Mouse (Mus musculus) right cerebral cortex, postnatal 10 days (tissue): ENCODE results near the gene Klf13.

ENCODE experiments used
- DNase-seq, 2 experiments: peaks; one replicate each; pipeline ENCODE4 v3.0.0; 2021; ENCODE audit warnings: low spot score in 2 of 2

The Klf13 gene

GRCm38 (mm10) chr7:63888674-63889073 lies 50.0 kb downstream of the Klf13 start:
- no peak for DNase-seq

GRCm38 (mm10) chr7:63887602-63888123 lies 51.1 kb downstream of the Klf13 start:
- no peak for DNase-seq

GRCm38 (mm10) chr7:63887034-63887551 lies 51.6 kb downstream of the Klf13 start:
- no peak for DNase-seq

DNA sequence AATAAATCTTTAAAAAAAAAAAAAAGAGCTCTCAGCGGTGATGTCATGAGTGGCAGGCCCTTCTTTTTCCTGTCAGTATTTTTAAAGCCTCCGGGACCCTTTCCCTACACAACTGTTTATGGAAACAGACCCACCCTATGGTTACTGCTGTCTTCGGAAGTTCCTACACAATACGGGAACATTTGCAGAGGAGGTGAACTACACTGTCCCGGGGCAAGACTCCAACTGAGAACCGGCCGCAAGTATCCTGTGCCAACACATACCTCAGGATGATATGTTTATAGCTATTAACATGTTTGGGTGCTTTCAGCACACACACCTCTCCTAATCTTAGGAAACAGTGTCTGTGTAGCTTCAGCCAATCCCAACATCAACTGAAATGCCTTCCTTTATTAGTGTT lies 53.7 kb downstream of the Klf13 start:
- no peak for DNase-seq

GRCm38 (mm10) chr7:63882739-63883138 lies 56.0 kb downstream of the Klf13 start:
- DNase-seq = no peak

DNA sequence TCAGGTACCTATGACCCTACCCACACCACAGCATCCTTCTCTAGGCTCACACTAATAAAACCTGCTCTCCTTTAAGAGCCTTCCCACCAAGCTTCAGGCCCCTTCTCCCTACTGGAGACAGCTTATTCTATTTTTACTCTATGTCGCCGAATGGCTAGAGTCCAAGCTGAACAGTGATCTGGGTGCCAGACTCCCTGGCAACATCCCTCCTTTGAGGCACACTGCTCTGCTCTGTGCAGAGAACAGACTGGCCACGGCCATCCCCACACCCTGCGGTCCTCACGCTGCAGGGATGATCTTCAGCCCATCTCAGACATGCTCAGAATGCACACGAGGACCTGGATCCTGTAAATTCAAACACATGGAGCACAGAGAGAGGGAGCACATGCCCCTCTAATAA lies 59.1 kb downstream of the Klf13 start:
- DNase-seq = peak; percentile 72 to 73

- no peak for DNase-seq
Measured at GRCm38 (mm10) chr7:63877610-63878009, 61.1 kb downstream of the Klf13 start.

DNA sequence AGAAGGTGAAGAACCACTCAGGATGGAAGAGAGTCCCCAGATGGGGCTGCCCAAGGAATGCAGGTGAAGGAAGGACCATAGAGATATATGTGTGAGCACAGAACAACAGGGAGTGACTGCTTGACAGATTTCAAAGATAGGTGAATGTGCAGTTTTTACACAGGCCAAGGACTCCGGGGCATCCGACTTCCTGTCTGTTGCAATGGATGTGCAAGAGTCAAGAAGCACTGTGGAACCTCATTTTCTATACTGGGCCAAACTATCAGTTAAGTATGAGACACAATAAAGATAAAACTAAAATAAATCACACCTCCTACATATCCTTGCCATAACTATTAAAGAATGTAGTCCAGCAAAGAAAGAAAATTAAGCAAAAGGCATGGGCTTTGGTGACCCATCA lies 62.1 kb downstream of the Klf13 start:
- no peak for DNase-seq

DNA sequence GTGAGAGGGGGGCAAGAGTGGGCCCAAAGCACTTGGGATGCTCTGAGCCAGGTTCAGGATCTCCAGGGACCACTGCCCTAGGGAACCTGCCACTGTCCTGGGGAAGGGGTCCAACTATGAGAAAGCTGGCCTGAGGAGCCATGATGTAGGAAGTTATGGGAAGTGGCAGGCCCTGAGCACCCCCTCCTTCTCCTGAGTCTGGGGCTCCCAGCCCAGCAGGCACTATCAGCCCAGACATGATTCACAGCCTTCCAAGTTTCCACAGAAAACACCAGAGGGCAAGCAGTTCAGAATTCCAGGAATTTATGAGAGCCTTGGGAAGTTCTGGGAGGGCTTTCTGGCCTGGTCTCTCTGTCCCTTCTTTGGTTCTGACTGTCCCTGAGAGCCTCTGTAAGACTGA lies 63.0 kb downstream of the Klf13 start:
- DNase-seq = no peak

- DNase-seq = no peak
Measured at GRCm38 (mm10) chr7:63873880-63874279, 64.8 kb downstream of the Klf13 start.

DNA sequence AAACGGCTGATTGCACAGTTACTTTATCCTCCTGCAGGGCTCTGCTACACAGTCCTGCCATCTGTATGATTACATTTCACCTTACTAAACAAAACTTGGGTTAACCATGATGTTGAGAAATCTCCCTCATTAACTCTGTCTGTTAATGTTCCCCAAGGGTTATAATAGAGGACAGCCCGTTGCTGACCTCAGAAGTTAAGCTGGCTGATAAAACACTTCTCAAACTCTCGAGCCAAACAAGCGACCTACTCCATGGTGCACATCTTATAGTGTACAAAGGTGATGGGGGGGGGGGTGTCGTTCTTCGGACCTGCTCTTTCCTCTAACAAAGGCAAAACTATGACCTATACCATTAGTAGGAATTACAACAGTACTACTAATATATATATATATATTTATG lies 67.0 kb downstream of the Klf13 start:
- DNase-seq = no peak

DNA sequence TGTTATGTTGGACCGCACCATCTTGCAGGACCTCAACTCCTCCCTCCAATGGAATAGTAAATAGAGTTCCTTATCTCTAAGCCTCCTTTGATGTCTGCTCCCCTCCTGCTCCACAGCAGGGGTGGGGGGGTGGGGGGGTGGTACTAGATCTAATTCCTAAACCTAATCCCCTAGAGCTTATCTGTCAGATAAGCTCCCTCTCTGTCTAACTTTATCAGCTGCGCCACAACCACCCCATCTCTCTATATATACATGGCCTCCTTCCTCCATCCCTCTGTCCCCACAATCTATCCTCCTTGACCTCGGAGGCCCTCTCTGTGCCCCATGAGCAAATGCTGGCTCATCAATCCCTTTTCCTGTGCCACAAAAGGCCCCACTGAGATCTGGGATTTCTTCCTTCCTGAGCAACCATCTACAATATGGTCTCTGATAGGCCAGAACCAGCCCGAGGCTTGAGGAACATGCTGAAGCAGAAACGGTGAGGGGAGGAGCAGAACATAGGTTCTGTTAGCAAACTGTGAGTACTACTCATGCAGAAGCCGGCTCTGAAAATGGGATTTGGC lies 70.3 kb downstream of the Klf13 start:
- DNase-seq = no peak

- no peak for DNase-seq
Measured at GRCm38 (mm10) chr7:63865911-63866310, 72.8 kb downstream of the Klf13 start.

DNA sequence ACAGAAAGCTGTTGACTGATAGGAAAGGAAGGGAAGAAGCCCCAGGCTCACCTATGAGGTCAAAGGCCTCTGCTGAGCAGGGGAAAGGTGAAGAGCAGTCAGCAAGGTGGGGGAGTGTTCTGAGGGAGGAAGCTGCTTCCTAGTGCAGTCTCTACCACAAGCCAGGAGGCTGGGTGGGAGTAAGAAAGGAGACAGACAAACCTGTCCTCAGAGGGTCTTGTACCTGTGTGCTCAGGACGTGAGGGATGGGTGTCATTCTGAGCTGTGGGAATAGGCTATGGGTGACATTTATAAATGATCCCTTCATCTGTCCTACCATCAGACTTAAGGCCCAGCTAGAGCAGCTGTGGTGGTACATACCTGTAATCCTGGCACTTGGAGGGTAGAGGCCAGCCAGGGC lies 75.7 kb downstream of the Klf13 start:
- no peak for DNase-seq

GRCm38 (mm10) chr7:63861123-63861522 lies 77.6 kb downstream of the Klf13 start:
- DNase-seq = no peak

DNA sequence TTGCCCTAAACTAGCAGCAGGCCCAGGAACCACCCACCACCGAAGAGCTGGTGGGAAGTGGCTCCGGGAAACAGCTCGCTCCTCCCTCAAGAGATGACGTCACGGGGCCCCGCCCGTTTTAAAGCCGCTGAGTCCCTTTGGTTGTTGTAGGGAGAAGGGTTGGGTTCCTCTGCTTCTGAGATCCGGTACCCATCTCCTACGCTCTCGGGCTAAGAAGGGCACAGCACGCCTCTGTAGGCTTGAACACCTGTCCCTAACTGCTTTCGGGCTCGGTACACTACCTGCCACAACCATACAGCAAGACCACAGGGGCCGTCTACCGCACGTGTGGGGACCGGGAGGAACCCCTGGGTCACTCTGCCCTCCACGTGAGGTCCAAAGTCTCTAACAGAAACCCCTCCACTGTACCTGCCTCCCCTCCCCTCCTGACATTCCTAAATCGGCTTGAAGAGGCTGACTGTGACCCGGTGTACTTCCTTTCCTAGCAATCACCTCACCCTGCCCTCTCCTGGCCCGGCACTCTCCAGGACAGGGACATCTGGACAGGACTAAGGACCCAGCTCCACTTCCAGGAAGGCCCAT lies 80.1 kb downstream of the Klf13 start:
- peak; percentile 93 for DNase-seq

DNA sequence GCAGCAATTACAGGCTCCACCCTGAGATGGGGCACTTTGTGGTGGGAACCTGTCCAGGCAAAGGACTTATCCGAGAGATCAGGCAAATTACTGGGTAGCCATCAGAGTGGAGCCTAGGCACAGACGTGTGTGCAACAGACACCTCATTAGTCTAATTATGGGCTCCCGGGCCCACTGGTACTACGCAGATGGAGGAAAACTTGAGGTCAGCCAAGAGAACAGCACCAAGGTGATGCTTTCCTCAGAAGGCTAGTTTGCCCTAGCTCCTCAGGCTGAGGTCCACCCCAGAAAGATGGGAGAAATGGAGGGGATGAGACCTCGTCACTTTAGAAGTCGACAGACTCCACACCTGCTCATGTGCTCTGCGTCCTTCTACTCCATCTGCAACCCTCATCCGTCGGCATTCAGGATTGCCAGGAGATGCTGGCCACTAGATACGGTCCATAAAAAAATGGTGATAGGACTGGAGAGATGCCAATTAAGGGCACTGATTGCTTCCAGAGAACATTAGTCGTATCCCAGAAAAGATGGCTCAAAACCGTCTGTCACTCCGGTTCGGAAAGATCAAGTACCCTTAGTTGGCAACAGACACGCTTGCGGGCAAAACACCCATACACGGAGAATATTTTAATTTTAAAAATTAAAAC lies 80.8 kb downstream of the Klf13 start:
- DNase-seq = no peak

- peak; percentile 52 to 76 for DNase-seq
Measured at GRCm38 (mm10) chr7:63855283-63855682, 83.4 kb downstream of the Klf13 start.

DNA sequence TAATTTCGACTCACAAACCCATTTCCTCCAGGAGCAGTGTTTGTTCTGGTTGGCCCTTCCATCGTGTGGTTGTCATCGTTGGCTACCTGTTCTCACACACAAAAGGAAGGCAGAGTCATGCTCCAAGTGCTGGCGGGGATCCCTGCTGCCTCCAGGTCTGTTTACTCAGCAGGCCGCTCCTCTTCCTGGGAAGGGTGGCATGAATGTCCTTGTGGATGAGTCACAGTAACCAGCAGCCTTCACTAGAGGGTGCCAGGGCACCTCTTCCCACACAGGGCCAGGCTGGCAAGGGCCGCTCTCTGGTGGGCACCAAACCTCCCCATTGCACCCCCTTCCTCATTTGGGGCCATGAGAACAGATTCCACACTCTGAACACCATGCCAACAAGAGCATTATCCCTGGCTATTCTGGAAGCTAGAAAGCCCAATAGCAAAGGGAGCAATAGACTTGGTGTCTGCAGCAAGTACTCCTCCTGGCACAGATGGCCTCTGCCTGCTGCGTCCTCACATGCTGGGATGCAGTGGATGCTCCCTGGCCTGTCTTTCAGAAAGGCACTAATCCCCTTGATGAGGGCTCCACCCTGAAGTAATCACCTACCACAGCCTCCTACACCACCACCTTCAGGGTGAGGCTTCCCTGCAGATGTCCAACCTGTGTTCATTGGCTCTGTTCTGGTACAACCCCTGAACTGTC lies 86.7 kb downstream of the Klf13 start:
- peak in 1 of 2 experiments; percentile 32 for DNase-seq
